Mouse (Mus musculus) E14TG2a.4 (cell line): ENCODE data around the gene Atp5h.

ENCODE experiments used
- H3K27me3 ChIP-seq: 2 replicates; pipeline ENCODE4 v1.6.1; 2014; ENCODE audit warnings: low read length, control low read depth; ENCODE audit not compliant: insufficient read depth
- H3K36me3 ChIP-seq: 2 replicates; pipeline ENCODE4 v1.6.1; 2014; ENCODE audit warnings: low read length, control low read depth; ENCODE audit not compliant: insufficient read depth
- H3K4me1 ChIP-seq: replicated peaks from 2 replicates; pipeline ENCODE4 v1.6.1; 2014; ENCODE audit warnings: low read depth, low read length, control low read depth
- H3K4me3 ChIP-seq: replicated peaks from 2 replicates; pipeline ENCODE4 v1.5.1; 2014; ENCODE audit warnings: mild to moderate bottlenecking, low read length
- H3K9me3 ChIP-seq: 2 replicates; pipeline ENCODE4 v1.6.1; 2014; ENCODE audit warnings: low read length, control low read depth
- CTCF ChIP-seq: conservative IDR thresholded peaks from 2 replicates; pipeline ENCODE4 v1.5.1; 2014; ENCODE audit warnings: low read length
- NANOG ChIP-seq: IDR thresholded peaks from 2 replicates; pipeline ENCODE4 v1.6.1; 2014; ENCODE audit warnings: borderline replicate concordance, low read length, mixed read lengths
- POU5F1 ChIP-seq: IDR thresholded peaks from 2 replicates; pipeline ENCODE4 v1.6.1; 2014; ENCODE audit warnings: low read length, borderline replicate concordance

The Atp5h gene

GRCm38 (mm10) chr11:115381743-115382539 lies 37.8 kb downstream of the Atp5h start, which contains the start of gene Cdr2l:
Cdr2l (plus strand) TSS chr11:115381916.
- Histone ChIP-seq H3K4me3 (peak within 1 kb of the TSS; percentile 93), H3K4me1 (peaks cover 48% of the 10 kb centered on the region), H3K36me3 (no peaks in the 10 kb centered on the region), H3K9me3 (no peaks in the 10 kb centered on the region), H3K27me3 (peaks cover 29% of the 10 kb centered on the region)
- TF ChIP-seq POU5F1 (no peak), CTCF (no peak), NANOG (no peak)

DNA sequence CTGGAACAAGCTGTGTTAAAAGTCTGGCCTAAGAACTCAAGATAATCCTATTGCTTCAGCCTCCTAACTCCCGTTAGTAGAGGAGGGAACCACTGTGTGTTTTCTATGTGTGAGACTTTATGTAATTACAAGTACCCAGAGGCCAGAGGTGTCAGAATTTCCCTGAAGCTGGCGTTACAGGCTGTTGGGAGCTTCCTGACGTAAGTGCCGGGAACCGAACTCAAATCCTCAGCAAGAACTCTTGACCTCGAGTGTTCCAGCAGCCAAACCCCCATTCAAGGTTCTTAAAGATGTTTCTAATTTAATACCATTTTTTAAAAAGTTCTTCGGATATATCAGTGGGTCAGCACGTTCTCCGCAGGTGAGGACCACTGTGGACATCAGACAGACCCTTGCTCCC lies 38.5 kb downstream of the Atp5h start:
- Histone ChIP-seq H3K4me3 (peak overlapping the region; percentile 93), H3K36me3 (no peaks in the 10 kb centered on the region), H3K4me1 (peaks cover 47% of the 10 kb centered on the region), H3K9me3 (no peaks in the 10 kb centered on the region), H3K27me3 (peaks cover 34% of the 10 kb centered on the region)
- TF ChIP-seq POU5F1 (no peak), CTCF (no peak), NANOG (no peak)

DNA sequence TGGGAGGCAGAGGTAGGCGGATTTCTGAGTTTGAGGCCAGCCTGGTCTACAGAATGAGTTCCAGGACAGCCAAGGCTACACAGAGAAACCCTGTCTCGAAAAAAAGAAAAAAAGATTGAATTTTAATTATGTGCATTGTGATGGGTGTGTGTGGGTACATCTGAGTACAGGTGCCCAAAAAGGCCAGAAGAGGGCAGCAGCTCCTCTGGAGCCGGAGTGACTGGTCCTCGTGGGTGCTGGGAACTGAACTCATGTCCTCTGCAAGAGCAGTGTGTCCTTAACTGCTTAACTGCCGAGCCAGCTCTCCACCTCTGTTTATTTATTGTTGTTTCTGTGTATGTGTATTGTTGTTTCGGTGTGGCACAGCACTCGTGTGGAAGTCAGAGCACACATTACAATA lies 41.9 kb downstream of the Atp5h start:
- H3K9me3 ChIP-seq = no peaks in the 10 kb centered on the region
- no peak overlapping the region for H3K4me3 ChIP-seq
- peaks cover 23% of the 10 kb centered on the region for H3K4me1 ChIP-seq
- H3K27me3 ChIP-seq = peaks cover 49% of the 10 kb centered on the region
- H3K36me3 ChIP-seq = no peaks in the 10 kb centered on the region
- no peak for TF ChIP-seq POU5F1
- TF ChIP-seq NANOG = no peak
- peak; percentile 42 for TF ChIP-seq CTCF

- Histone ChIP-seq H3K4me1 (peaks cover 17% of the 10 kb centered on the region), H3K27me3 (peaks cover 47% of the 10 kb centered on the region), H3K4me3 (no peak overlapping the region), H3K9me3 (no peaks in the 10 kb centered on the region), H3K36me3 (no peaks in the 10 kb centered on the region)
- no peak for TF ChIP-seq NANOG
- no peak for TF ChIP-seq CTCF
- TF ChIP-seq POU5F1 = no peak
Measured at GRCm38 (mm10) chr11:115377254-115377653, 42.5 kb downstream of the Atp5h start.

GRCm38 (mm10) chr11:115376722-115377121 lies 43.0 kb downstream of the Atp5h start:
- H3K27me3 ChIP-seq = peaks cover 50% of the 10 kb centered on the region
- no peak overlapping the region for H3K4me3 ChIP-seq
- TF ChIP-seq POU5F1 = no peak
- no peak for TF ChIP-seq NANOG
- TF ChIP-seq CTCF = no peak
- no peaks in the 10 kb centered on the region for H3K9me3 ChIP-seq
- no peaks in the 10 kb centered on the region for H3K36me3 ChIP-seq
- peaks cover 17% of the 10 kb centered on the region for H3K4me1 ChIP-seq

DNA sequence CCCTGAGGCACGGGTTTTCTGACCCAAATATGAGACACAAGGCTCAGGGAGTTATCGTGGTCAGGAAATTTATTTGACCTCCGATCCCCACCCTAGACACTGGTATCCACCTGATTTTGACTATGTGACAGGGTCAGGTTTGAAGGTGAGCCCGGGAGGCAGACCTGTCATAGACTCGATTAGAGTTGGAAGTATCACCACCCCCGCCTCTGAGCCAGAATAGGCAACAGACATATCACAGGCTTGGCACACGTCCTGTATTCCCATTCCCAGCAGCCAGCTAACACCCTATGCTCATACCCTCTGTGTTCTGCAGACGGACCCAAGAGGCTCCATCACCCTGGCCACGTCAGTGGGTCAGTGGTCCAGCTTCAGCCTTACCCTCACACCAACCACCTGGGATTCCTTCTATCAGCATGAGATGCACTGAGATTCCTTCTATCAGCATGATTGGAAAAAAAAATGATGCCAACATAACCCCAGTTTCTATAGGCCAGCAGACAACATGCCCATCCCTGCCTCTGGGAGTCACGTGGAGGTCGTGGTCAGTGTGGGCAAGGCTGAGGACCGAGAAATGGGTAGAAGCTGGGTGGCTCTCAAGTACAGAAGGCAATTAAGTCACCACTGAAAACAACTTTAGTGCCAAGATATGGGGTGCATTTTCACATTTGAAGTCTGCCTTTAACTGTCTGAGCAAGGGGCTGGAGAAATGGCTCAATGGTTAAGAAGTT lies 44.9 kb downstream of the Atp5h start:
- no peak overlapping the region for H3K4me3 ChIP-seq
- H3K27me3 ChIP-seq = peaks cover 67% of the 10 kb centered on the region
- H3K36me3 ChIP-seq = no peaks in the 10 kb centered on the region
- H3K4me1 ChIP-seq = peaks cover 10% of the 10 kb centered on the region
- TF ChIP-seq CTCF (no peak), POU5F1 (no peak), NANOG (no peak)
- no peaks in the 10 kb centered on the region for H3K9me3 ChIP-seq

- no peaks in the 10 kb centered on the region for H3K9me3 ChIP-seq
- peaks cover 75% of the 10 kb centered on the region for H3K27me3 ChIP-seq
- peak overlapping the region; percentile 55 for H3K4me3 ChIP-seq
- H3K36me3 ChIP-seq = no peaks in the 10 kb centered on the region
- no peak for TF ChIP-seq POU5F1
- TF ChIP-seq NANOG = no peak
- no peak for TF ChIP-seq CTCF
- H3K4me1 ChIP-seq = peaks cover 10% of the 10 kb centered on the region
Measured at GRCm38 (mm10) chr11:115373805-115374694, 45.7 kb downstream of the Atp5h start.

DNA sequence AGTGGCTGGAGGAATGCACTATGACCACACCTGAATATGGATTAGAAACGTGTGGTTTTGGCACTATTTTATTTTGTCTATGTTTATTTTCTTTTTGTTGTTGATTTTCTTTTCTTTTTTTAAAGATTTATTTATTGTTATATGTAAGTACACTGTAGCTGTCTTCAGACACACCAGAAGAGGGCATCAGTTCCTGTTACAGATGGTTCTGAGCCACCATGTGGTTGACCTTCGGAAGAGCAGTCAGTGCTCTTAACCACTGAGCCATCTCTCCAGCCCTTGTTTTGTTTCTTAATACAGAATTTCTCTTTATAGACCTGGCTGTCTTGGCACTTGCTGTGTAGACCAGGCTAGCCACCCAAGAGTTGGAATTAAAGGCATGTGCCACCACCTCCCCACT lies 47.0 kb downstream of the Atp5h start:
- no peaks in the 10 kb centered on the region for H3K36me3 ChIP-seq
- H3K9me3 ChIP-seq = no peaks in the 10 kb centered on the region
- H3K4me3 ChIP-seq = no peak overlapping the region
- no peak for TF ChIP-seq CTCF
- no peak for TF ChIP-seq POU5F1
- no peak for TF ChIP-seq NANOG
- peaks cover 85% of the 10 kb centered on the region for H3K27me3 ChIP-seq
- peaks cover 11% of the 10 kb centered on the region for H3K4me1 ChIP-seq
